ENCODE assay signal across 9 mouse cellular contexts in genomic region chr11:79738725-79739558, GRCm38 (mm10).
DNase-seq lines count a peak whose midpoint lies in the region; ATAC-seq lines count a peak whose summit lies in the region.
"Had no signal": no experiment of that assay in that cellular context is flagged by ENCODE, and none has a peak within 500 bp of the region (broad histone marks: within the 10 kb centered on the region; RNA-seq: fewer than 3 reads in every experiment).

No protein-coding gene starts in this region.

- intact Hi-C loops in heart, postnatal 36 days (cut with DNase I), result loop anchor here (2.0 kb wide), 1 partner anchor 28 kb away; no protein-coding TSS in a partner anchor

- H3K4me3 ChIP-seq in forebrain, embryonic 14.5 days (ENCODE audit: low read depth, low read length), result no peak overlapping the region
- H3K4me3 ChIP-seq in midbrain, embryonic 15.5 days, result no peak overlapping the region
- H3K4me3 ChIP-seq: megakaryocyte, embryonic 14.5 days had no signal

- ATAC-seq in forebrain, embryonic 14.5 days, result no peak
- ATAC-seq in midbrain, embryonic 15.5 days (replicated peaks), result no peak; the same call in 1 of the 2 replicates

- 0 out of 2 replicates have a peak, but pooled peaks cover 9% of the 10 kb centered on the region for H3K4me1 ChIP-seq in forebrain, embryonic 14.5 days (ENCODE audit: control insufficient read depth, insufficient read depth, low read length)
- H3K4me1 ChIP-seq in midbrain, embryonic 15.5 days, result peaks cover 11% of the 10 kb centered on the region; the same call in 1 of the 2 replicates

- H3K9ac ChIP-seq in forebrain, embryonic 14.5 days (ENCODE audit: low read length), result no peak overlapping the region
- H3K9ac ChIP-seq in midbrain, embryonic 15.5 days, result no peak overlapping the region

- no peaks in the 10 kb centered on the region for H3K9me3 ChIP-seq in forebrain, embryonic 14.5 days (replicated peaks; ENCODE audit: control insufficient read depth, low read length)
- H3K9me3 ChIP-seq in midbrain, embryonic 15.5 days, result no peaks in the 10 kb centered on the region
- H3K9me3 ChIP-seq: megakaryocyte, embryonic 14.5 days had no signal

- H3K36me3 ChIP-seq in forebrain, embryonic 14.5 days (ENCODE audit: control insufficient read depth, insufficient read depth, low read length), result no peaks in the 10 kb centered on the region
- H3K36me3 ChIP-seq in midbrain, embryonic 15.5 days (replicated peaks), result no peaks in the 10 kb centered on the region

- H3K27me3 ChIP-seq in forebrain, embryonic 14.5 days (replicated peaks; ENCODE audit: control insufficient read depth, insufficient read depth, low read length), result no peaks in the 10 kb centered on the region
- H3K27me3 ChIP-seq in midbrain, embryonic 15.5 days (replicated peaks), result no peaks in the 10 kb centered on the region

- 78% methylated on average over 19 of the region's 19 CpGs for WGBS in forebrain, embryonic 14.5 days
- WGBS in midbrain, embryonic 15.5 days, result 72% methylated on average over 19 of the region's 19 CpGs

- DNase-seq in spleen, postnatal 36 days (ENCODE audit: low spot score in 2 of 2), result peak; percentile 14 to 17
- DNase-seq in spleen, adult 18-20 months, result no peak
- peak; percentile 16 for DNase-seq in forebrain, embryonic 14.5 days (ENCODE audit: low spot score)
- DNase-seq in heart, postnatal 36 days, result peak; percentile 62 to 65
- DNase-seq in kidney, postnatal 4 days, result peak; percentile 71 to 81
- DNase-seq in retina, embryonic 14.5 days (ENCODE audit: low spot score), result no peak
- no peak for DNase-seq in left cerebral cortex, adult 18-20 months (ENCODE audit: low spot score in 2 of 2)

- no peak overlapping the region for H3K4me2 ChIP-seq in forebrain, embryonic 14.5 days (ENCODE audit: low read length)
- no peak overlapping the region for H3K4me2 ChIP-seq in midbrain, embryonic 15.5 days

- H3K27ac ChIP-seq in forebrain, embryonic 14.5 days (ENCODE audit: low read depth, low read length), result no peak overlapping the region
- H3K27ac ChIP-seq in midbrain, embryonic 15.5 days, result 0 out of 2 replicates have a peak overlapping the region, but pooled peaks have one; percentile 9

Comparison
In these comparisons a context has a peak if more than half of its experiments do, and no peak if none do; other contexts are left out.
1. DNase-seq: peak in spleen, postnatal 36 days (2 of 2), forebrain, embryonic 14.5 days (single experiment), heart, postnatal 36 days (2 of 2) and kidney, postnatal 4 days (2 of 2); none in spleen, adult 18-20 months (0 of 2), retina, embryonic 14.5 days (single experiment) and left cerebral cortex, adult 18-20 months (0 of 2).